Mouse (Mus musculus) liver, adult (tissue): Measurements from ENCODE around the gene Atp8a2.

ENCODE experiments used
- GATA4 ChIP-seq: IDR thresholded peaks from 2 replicates; pipeline ENCODE4 v1.6.1; 2014; ENCODE audit warnings: mild to moderate bottlenecking, low read length; ENCODE audit not compliant: insufficient replicate concordance

Gene Atp8a2

GRCm38 (mm10) chr14:60196884-60197283 is at the start of gene Atp8a2:
Atp8a2 (minus strand) TSS chr14:60197179.
- no peak for TF ChIP-seq GATA4

GRCm38 (mm10) chr14:60238551-60238950 is 41.6 kb upstream of the Atp8a2 start:
- no peak for TF ChIP-seq GATA4

DNA sequence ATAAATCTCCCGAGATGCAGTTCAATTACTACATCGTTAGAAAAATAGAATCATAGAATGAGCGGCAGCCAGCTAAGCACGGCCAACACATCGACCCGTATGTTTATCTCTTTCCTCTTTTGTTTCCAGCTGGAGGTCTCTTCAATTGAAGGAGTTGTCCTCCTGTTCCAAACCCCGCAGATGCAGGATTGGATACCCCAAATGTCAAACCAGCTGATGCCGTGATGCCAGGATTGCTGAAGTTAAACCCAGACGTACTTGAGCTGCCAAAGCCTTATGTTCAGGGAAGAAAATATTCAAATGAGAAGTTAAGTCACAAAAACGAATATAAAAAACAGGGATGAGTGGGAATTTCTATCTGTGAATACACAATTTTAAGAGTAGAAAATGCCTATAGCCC is 22.9 kb upstream of the Atp8a2 start:
- no peak for TF ChIP-seq GATA4

- TF ChIP-seq GATA4 = no peak
Observed at GRCm38 (mm10) chr14:60217616-60218015, 20.6 kb upstream of the Atp8a2 start.

- no peak for TF ChIP-seq GATA4
Observed at GRCm38 (mm10) chr14:60216125-60216524, 19.1 kb upstream of the Atp8a2 start.

GRCm38 (mm10) chr14:60215000-60215399 is 18.0 kb upstream of the Atp8a2 start:
- TF ChIP-seq GATA4 = no peak

DNA sequence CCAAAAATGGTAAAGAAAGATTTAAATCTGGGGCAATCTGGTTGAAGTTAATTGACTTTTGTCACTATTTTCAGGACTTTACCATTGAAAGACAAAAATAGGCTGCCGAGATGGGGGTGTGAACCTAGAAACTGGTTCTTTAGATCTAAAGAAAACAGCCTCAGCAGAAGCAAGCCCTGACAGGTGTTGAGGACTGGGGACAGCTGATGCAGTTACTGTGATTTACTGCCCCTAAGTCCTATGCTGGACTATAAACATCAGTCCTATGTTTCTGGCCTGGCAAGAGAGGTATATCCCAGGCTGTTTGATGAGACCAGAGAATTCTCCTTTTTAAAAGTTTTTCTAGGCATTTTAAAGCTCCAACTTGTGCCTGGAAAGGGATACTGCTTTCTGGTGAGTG is 17.1 kb upstream of the Atp8a2 start:
- TF ChIP-seq GATA4 = no peak

DNA sequence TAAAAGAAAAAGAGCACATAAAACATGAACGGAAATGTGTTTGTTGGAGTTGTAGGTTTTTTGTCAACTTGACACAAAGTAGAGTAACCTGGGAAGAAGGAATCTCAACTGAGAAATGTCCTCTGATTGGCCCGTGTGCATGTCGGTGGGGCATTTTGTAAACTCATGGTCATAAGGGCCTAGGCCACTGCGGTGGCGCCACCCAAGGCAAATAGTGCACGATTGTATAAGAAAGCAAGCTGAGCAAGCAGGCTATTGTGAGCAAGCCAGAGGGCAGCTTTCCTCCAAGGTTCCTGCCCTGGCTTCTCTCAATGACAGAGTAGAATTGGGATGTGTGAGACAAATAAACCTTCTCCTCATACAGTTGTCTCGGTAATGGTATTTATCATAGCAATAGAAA is 12.2 kb upstream of the Atp8a2 start:
- TF ChIP-seq GATA4 = no peak

GRCm38 (mm10) chr14:60204993-60205392 is 8.0 kb upstream of the Atp8a2 start:
- TF ChIP-seq GATA4 = no peak

GRCm38 (mm10) chr14:60195999-60196398 is 980 bp downstream of the Atp8a2 start:
- no peak for TF ChIP-seq GATA4

DNA sequence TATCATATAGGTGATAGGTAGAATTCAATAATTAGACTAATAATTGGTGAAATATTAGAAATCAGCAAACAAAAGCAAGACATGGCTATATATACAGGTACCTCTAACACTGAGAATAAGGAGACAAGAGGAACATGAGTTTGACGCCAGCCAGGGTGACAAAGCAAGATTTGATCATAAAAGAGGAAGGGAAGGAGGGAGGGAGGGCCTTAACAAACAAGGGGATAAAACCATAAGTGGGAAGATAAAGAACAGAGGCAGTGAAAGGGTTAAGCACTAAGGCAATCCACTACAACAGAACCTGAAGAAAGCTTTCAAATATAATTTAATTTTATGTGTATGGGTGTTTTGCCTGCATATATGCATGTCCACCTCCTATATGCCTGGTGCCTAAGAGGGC is 2.4 kb downstream of the Atp8a2 start:
- TF ChIP-seq GATA4 = no peak

DNA sequence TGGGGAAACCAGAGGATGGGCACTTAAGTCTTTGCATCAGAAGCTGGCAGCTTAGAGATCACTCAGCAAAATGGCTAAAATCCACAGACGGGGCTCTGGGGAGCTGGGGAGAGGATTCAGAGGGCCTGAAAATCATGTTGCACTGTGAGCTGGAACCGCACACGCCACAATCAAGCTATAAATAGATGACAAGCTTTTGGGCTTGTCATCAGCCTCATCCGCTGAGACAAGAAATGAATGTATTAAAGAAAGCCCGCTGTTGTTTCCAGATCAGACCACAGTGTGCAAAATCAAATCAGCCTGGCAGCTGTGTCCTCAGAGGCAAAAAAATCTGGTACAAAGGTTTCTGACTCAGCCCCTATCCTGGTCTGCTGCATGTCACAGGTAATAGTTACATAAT is 7.2 kb downstream of the Atp8a2 start:
- no peak for TF ChIP-seq GATA4

DNA sequence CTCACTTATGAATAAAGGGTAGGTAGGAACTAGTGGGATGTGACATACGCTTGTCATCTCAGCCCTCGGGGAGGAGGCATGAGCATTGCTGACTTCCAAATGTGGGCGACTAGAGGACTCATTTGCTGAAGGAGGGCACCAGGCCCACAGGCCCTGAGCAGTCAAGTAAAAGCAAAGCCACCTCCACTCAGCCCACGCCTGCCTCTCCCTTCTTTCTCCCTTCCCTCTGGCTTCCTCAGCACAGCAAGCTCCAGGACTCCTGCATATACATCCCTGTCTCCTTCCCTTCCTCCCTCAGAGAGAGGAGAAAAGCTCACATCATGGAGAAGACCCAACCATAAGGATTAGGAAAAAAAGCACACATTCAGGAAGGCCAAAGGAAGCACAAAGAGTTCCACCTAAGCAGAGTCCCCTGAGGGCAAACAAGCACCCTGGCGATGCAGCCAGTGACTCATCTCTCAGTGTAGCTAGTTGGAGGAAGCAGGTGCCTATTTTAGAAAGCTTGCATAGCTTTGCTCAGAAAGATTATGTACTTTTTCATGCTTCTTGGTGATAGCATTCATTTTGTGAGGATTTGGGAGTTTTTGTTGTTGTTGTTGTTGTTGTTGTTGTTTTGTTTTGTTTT is 8.7 kb downstream of the Atp8a2 start:
- no peak for TF ChIP-seq GATA4

DNA sequence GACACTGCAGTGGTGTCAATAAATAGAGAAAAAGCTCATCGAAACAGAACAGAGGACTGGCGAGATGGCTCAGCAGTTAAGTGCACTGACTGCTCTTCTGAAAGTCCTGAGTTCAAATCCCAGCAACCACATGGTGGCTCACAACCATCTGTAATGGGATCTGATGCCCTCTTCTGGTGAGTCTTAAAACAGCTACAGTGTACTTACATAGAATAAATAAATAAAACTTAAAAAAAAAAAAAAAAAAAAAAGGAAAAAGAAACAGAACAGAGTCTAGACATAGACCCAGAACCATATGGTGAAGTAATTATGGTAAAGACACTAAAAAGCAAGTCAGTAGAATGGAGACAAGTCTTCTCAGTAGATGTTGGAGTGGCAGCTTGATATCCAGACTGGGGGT is 15.7 kb downstream of the Atp8a2 start:
- TF ChIP-seq GATA4 = no peak

- no peak for TF ChIP-seq GATA4
Observed at GRCm38 (mm10) chr14:60178571-60178955, 18.4 kb downstream of the Atp8a2 start.

- no peak for TF ChIP-seq GATA4
Observed at GRCm38 (mm10) chr14:60177614-60178570, 19.1 kb downstream of the Atp8a2 start.
